Mouse (Mus musculus): ENCODE results near the gene 1300017J02Rik.

DNA sequence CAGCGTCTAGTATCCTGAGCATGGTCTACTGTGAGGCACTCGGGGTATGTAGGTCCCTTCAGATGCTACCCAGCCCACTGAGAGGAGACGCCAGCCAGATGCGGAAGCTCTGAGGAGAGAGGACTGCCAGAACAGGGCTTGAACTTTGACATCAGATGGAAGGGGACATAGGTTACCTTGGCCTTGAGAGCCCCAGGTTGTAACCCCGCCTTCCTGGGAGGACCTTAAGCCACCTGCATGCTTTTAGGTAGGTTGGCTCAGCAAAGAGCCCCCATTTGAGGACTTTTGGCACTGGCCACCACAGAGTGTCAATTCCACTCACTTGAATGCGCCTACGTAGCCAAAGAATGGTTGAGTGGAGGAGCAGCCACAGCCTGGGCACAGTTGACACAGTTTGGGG, 80.2 kb downstream of the 1300017J02Rik start:
- TF ChIP-seq CTCF (IDR thresholded peaks at IDR 0.05; ENCODE audit: low read depth, low read length) (no peak), EP300 (IDR thresholded peaks at IDR 0.05; ENCODE audit: insufficient read depth, low read depth, low read length) (no peak), POLR2A (IDR thresholded peaks at IDR 0.05; ENCODE audit: insufficient read depth, low read length) (no peak)

Data from ES-Bruce4 (cell line).